Mouse (Mus musculus) forebrain, embryonic 15.5 days (tissue): ENCODE data around the gene Set. TPM values are rescaled to one million over a fixed set of nuclear protein-coding genes. Genes with fewer than 3 reads are reported as not detected.
"Not testable (repeated sequence)": the region's sequence is repeated elsewhere in the genome, so short reads cannot be mapped to it uniquely, and the experiment has no call there.

Source experiments
- ATAC-seq: fragments of 200-750 bp; cut with Nextera tagmentation; replicated peaks from 2 replicates; pipeline ENCODE4 v1.8.0; 2017; ENCODE audit warnings: mild to moderate bottlenecking, moderate TSS enrichment, moderate library complexity
- H3K27ac ChIP-seq: fragments of 300-500 bp; sonication (generic); replicated peaks from 2 replicates; pipeline ENCODE4 v1.5.1; 2015; ENCODE audit warnings: mild to moderate bottlenecking, inconsistent platforms
- H3K27me3 ChIP-seq: fragments of 300-500 bp; sonication (generic); 2 replicates; pipeline ENCODE4 v1.6.1; 2015; ENCODE audit warnings: inconsistent platforms
- H3K36me3 ChIP-seq: fragments of 300-500 bp; sonication (generic); 2 replicates; pipeline ENCODE4 v1.6.1; 2015; ENCODE audit warnings: mild to moderate bottlenecking, inconsistent platforms
- H3K4me1 ChIP-seq: fragments of 300-500 bp; sonication (generic); 2 replicates; pipeline ENCODE4 v1.6.1; 2015; ENCODE audit warnings: inconsistent platforms
- H3K4me2 ChIP-seq: fragments of 300-500 bp; sonication (generic); replicated peaks from 2 replicates; pipeline ENCODE4 v1.6.1; 2015; ENCODE audit warnings: mild to moderate bottlenecking, inconsistent platforms
- H3K4me3 ChIP-seq: fragments of 300-500 bp; sonication (generic); 2 replicates; pipeline ENCODE4 v1.5.1; 2015; ENCODE audit warnings: mild to moderate bottlenecking, inconsistent platforms
- H3K9ac ChIP-seq: fragments of 300-500 bp; sonication (generic); replicated peaks from 2 replicates; pipeline ENCODE4 v1.6.1; 2015; ENCODE audit warnings: mild to moderate bottlenecking, inconsistent platforms
- H3K9me3 ChIP-seq: fragments of 300-500 bp; sonication (generic); 2 replicates; pipeline ENCODE4 v1.6.1; 2016; ENCODE audit warnings: inconsistent platforms
- WGBS: fragments of 180-500 bp; shearing (Covaris S2); methylation state at CpG from one replicate; pipeline ENCODE4 v1.1.7; 2015; ENCODE audit warnings: mixed read lengths; 5-methylcytosine and 5-hydroxymethylcytosine counted together
- polyA plus RNA-seq: library from polyadenylated mRNA; unstranded; fragments of >200 nt; fragmentation: Nextera tagmentation; extraction: Ambion mirVana; gene quantifications from 2 replicates; pipeline ENCODE4 v1.2.1, GENCODE M21; 2015

Set gene
- polyA plus RNA-seq, 1 experiment from 2014 or later: 445 TPM

- H3K4me1 ChIP-seq: peaks cover 14% of the 10 kb centered on the region
- no peak overlapping the region for H3K4me2 ChIP-seq
- H3K27me3 ChIP-seq: no peaks in the 10 kb centered on the region
- peaks cover 2% of the 10 kb centered on the region; the same call in 1 of the 2 replicates for H3K36me3 ChIP-seq
- H3K4me3 ChIP-seq: no peak overlapping the region
- WGBS: 90% methylated on average over 5 of the region's 5 CpGs
- H3K9me3 ChIP-seq: no peaks in the 10 kb centered on the region
- no peak overlapping the region for H3K27ac ChIP-seq
- no peak for ATAC-seq
- H3K9ac ChIP-seq: no peak overlapping the region
These were observed 12.6 kb upstream of the Set start for GRCm38 (mm10) chr2:30044550-30044949.

GRCm38 (mm10) chr2:30047127-30047526 lies 10.1 kb upstream of the Set start:
- Histone ChIP-seq H3K9me3 (no peaks in the 10 kb centered on the region), H3K27me3 (no peaks in the 10 kb centered on the region), H3K36me3 (no peaks in the 10 kb centered on the region; the same call in 1 of the 2 replicates), H3K9ac (no peak overlapping the region), H3K27ac (no peak overlapping the region), H3K4me1 (peaks cover 14% of the 10 kb centered on the region), H3K4me3 (no peak overlapping the region), H3K4me2 (no peak overlapping the region)
- 95% methylated on average over 6 of the region's 6 CpGs for WGBS
- ATAC-seq: no peak

GRCm38 (mm10) chr2:30048101-30048501 lies 9.1 kb upstream of the Set start:
- 56% methylated on average over 11 of the region's 11 CpGs for WGBS
- Histone ChIP-seq H3K27me3 (0 out of 2 replicates have a peak, but pooled peaks cover 2% of the 10 kb centered on the region), H3K9me3 (no peaks in the 10 kb centered on the region), H3K9ac (peak overlapping the region; percentile 62), H3K4me1 (peaks cover 9% of the 10 kb centered on the region), H3K36me3 (no peaks in the 10 kb centered on the region; the same call in 1 of the 2 replicates), H3K4me3 (peak overlapping the region; percentile 60), H3K4me2 (peak overlapping the region; percentile 50), H3K27ac (peak overlapping the region; percentile 92)
- no peak for ATAC-seq

GRCm38 (mm10) chr2:30048699-30049388 lies 8.3 kb upstream of the Set start, which contains the start of gene Wdr34:
Gene Wdr34 (minus strand): TSS chr2:30048881.
- Histone ChIP-seq H3K9me3 (no peaks in the 10 kb centered on the region), H3K4me3 (peak within 1 kb of the TSS; percentile 60), H3K36me3 (no peaks in the 10 kb centered on the region; the same call in 1 of the 2 replicates), H3K4me1 (peaks cover 9% of the 10 kb centered on the region), H3K9ac (peak within 1 kb of the TSS; percentile 62), H3K27ac (peak within 1 kb of the TSS; percentile 92), H3K4me2 (peak within 1 kb of the TSS; percentile 50), H3K27me3 (peaks cover 7% of the 10 kb centered on the region; the same call in 1 of the 2 replicates)
- 3% methylated on average over 54 of the region's 54 CpGs for WGBS
- peak; percentile 95 for ATAC-seq

- H3K36me3 ChIP-seq: no peaks in the 10 kb centered on the region; the same call in 1 of the 2 replicates
- no peak for ATAC-seq
- peaks cover 9% of the 10 kb centered on the region for H3K4me1 ChIP-seq
- WGBS: 86% methylated on average over 3 of the region's 3 CpGs
- no peak overlapping the region for H3K4me3 ChIP-seq
- H3K27me3 ChIP-seq: peaks cover 9% of the 10 kb centered on the region; the same call in 1 of the 2 replicates
- no peak overlapping the region for H3K4me2 ChIP-seq
- no peak overlapping the region for H3K9ac ChIP-seq
- no peak overlapping the region for H3K27ac ChIP-seq
- H3K9me3 ChIP-seq: no peaks in the 10 kb centered on the region
These were observed 7.3 kb upstream of the Set start for GRCm38 (mm10) chr2:30049831-30050230.

GRCm38 (mm10) chr2:30051992-30052761 lies 5.0 kb upstream of the Set start:
- no peak overlapping the region for H3K4me2 ChIP-seq
- H3K4me3 ChIP-seq: no peak overlapping the region
- no peak overlapping the region for H3K9ac ChIP-seq
- peaks cover 9% of the 10 kb centered on the region; the same call in 1 of the 2 replicates for H3K27me3 ChIP-seq
- 44% methylated on average over 6 of the region's 6 CpGs for WGBS
- no peak overlapping the region for H3K27ac ChIP-seq
- H3K9me3 ChIP-seq: no peaks in the 10 kb centered on the region
- ATAC-seq: no peak
- H3K36me3 ChIP-seq: no peaks in the 10 kb centered on the region
- peaks cover 9% of the 10 kb centered on the region for H3K4me1 ChIP-seq

- H3K9ac ChIP-seq, ATAC-seq, H3K9me3 ChIP-seq, H3K4me2 ChIP-seq, H3K27me3 ChIP-seq, H3K27ac ChIP-seq, H3K4me1 ChIP-seq, H3K36me3 ChIP-seq, H3K4me3 ChIP-seq: not testable (repeated sequence)
- WGBS: 91% methylated on average over 3 of the region's 3 CpGs
These were observed 1.9 kb upstream of the Set start for GRCm38 (mm10) chr2:30055310-30055709.

GRCm38 (mm10) chr2:30056736-30057135 lies 442 bp upstream of the Set start:
- H3K4me2 ChIP-seq: no peak overlapping the region
- no peaks in the 10 kb centered on the region for H3K36me3 ChIP-seq
- H3K9me3 ChIP-seq: no peaks in the 10 kb centered on the region
- ATAC-seq: no peak
- no peak overlapping the region for H3K27ac ChIP-seq
- H3K9ac ChIP-seq: no peak overlapping the region
- no peak overlapping the region for H3K4me3 ChIP-seq
- H3K27me3 ChIP-seq: peaks cover 9% of the 10 kb centered on the region; the same call in 1 of the 2 replicates
- peaks cover 8% of the 10 kb centered on the region for H3K4me1 ChIP-seq
- WGBS: 83% methylated on average over 3 of the region's 3 CpGs

GRCm38 (mm10) chr2:30058418-30058817 lies 1.2 kb downstream of the Set start:
- 43% methylated on average over 5 of the region's 5 CpGs for WGBS

GRCm38 (mm10) chr2:30061215-30062166 lies 4.3 kb downstream of the Set start:
- ATAC-seq: no peak
- WGBS: 11% methylated on average over 29 of the region's 37 CpGs
- no peaks in the 10 kb centered on the region for H3K27me3 ChIP-seq
- peak overlapping the region; percentile 57 for H3K9ac ChIP-seq
- peak overlapping the region; percentile 60 for H3K4me3 ChIP-seq
- peak overlapping the region; percentile 73 for H3K27ac ChIP-seq
- no peaks in the 10 kb centered on the region for H3K36me3 ChIP-seq
- peaks cover 40% of the 10 kb centered on the region for H3K4me1 ChIP-seq
- no peaks in the 10 kb centered on the region for H3K9me3 ChIP-seq
- peak overlapping the region; percentile 97 for H3K4me2 ChIP-seq

More at GRCm38 (mm10) chr2:30058418-30058817, 1.2 kb downstream of the Set start:
- peaks cover 24% of the 10 kb centered on the region for H3K4me1 ChIP-seq
- peaks cover 5% of the 10 kb centered on the region; the same call in 1 of the 2 replicates for H3K27me3 ChIP-seq
- ATAC-seq: no peak
- H3K36me3 ChIP-seq: no peaks in the 10 kb centered on the region
- H3K27ac ChIP-seq: no peak overlapping the region
- H3K4me2 ChIP-seq: no peak overlapping the region
- no peaks in the 10 kb centered on the region for H3K9me3 ChIP-seq
- H3K4me3 ChIP-seq: no peak overlapping the region
- H3K9ac ChIP-seq: no peak overlapping the region

GRCm38 (mm10) chr2:30062249-30063093 lies 5.3 kb downstream of the Set start:
- H3K9ac ChIP-seq: peak overlapping the region; percentile 57
- under 1% methylated on average over 40 of the region's 40 CpGs for WGBS
- peak overlapping the region; percentile 97 for H3K4me2 ChIP-seq
- peak overlapping the region; percentile 60 for H3K4me3 ChIP-seq
- H3K9me3 ChIP-seq: no peaks in the 10 kb centered on the region
- peak overlapping the region; percentile 73 for H3K27ac ChIP-seq
- no peak for ATAC-seq
- no peaks in the 10 kb centered on the region for H3K36me3 ChIP-seq
- peaks cover 40% of the 10 kb centered on the region for H3K4me1 ChIP-seq
- no peaks in the 10 kb centered on the region for H3K27me3 ChIP-seq
